Mouse (Mus musculus): ENCODE results near the gene Relch.

- TF ChIP-seq CTCF (IDR thresholded peaks at IDR 0.05) (no peak), EP300 (IDR thresholded peaks at IDR 0.05) (no peak)
Observed at GRCm38 (mm10) chr1:105700984-105701530, 37.4 kb downstream of the Relch start.
